Mouse (Mus musculus) macrophage (primary cell): ENCODE measurements around the gene Ccdc34. TPM values are rescaled to one million over a fixed set of nuclear protein-coding genes. Genes with fewer than 3 reads are reported as not detected.

Experiments
- H3K27ac ChIP-seq: fragments of 350-480 bp; formaldehyde crosslinking; 2 replicates; pipeline ENCODE4 v1.9.0; 2021
- H3K36me3 ChIP-seq: fragments of 350-480 bp; formaldehyde crosslinking; 2 replicates; pipeline ENCODE4 v1.9.0; 2021; ENCODE audit errors: inconsistent target
- H3K4me3 ChIP-seq: fragments of 350-480 bp; formaldehyde crosslinking; 2 replicates; pipeline ENCODE4 v1.9.0; 2021; ENCODE audit errors: inconsistent target
- H3K79me2 ChIP-seq: fragments of 350-480 bp; formaldehyde crosslinking; 2 replicates; pipeline ENCODE4 v1.9.0; 2021; ENCODE audit errors: inconsistent target
- WGBS: methylation state at CpG from one replicate; pipeline ENCODE4 v1.1.7; 2026; ENCODE audit warnings: inconsistent platforms; ENCODE audit not compliant: missing documents; 5-methylcytosine and 5-hydroxymethylcytosine counted together
- polyA plus RNA-seq: library from polyadenylated mRNA; stranded (reverse); fragments of 250-400 nt; gene quantifications from 3 replicates; pipeline ENCODE4 v1.2.4, GENCODE M21; 2018; ENCODE audit warnings: inconsistent platforms

Gene Ccdc34
- polyA plus RNA-seq, 1 experiment from 2014 or later, result 9.4 TPM

DNA sequence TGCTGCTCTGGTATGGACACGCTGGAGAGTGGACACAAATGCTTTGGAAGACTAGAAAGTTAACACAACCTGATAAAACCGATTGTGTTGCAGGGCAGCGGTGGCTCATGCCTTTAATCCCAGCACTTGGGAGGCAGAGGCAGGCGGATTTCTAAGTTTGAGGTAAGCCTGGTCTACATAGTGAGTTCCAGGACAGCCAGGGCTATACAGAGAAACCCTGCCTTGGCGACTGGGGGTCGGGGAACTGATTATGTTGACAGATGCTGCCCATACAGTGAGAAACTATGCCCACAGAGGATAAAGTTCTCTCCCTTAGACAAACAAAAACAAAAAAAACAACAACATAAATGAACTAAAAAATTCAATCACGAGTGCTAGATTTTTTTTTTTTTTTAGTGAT lies 530 bp upstream of the Ccdc34 start:
- Histone ChIP-seq H3K4me3 (peak overlapping the region; percentile 94), H3K27ac (no peak overlapping the region)
- 66% methylated on average over 6 of the region's 7 CpGs for WGBS

DNA sequence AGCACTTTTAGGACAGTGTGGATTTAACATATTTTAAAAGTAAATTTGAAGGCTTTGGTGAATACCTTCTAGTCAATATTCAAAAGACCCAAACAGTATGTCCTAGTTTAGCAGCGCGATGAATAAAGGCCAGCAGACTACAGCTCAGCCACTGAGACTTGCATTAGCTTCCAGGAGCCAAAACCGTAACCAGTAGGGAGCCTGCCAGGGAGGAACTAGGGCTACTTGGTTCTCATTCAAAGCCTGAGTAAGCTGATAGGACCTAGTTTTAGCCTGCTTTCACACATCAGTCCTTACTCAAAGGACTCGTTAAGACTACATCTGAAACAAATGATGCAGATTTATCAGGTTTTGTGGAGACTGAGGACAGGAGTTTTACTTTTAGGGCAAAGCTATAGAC lies 2.0 kb downstream of the Ccdc34 start:
- WGBS, result 99% methylated on average over 4 of the region's 4 CpGs
- Histone ChIP-seq H3K4me3 (no peak overlapping the region), H3K36me3 (no peaks in the 10 kb centered on the region), H3K79me2 (peaks cover 7% of the 10 kb centered on the region; the same call in 1 of the 2 replicates), H3K27ac (no peak overlapping the region)

More for the DNA sequence above, 530 bp upstream of the Ccdc34 start:
- Histone ChIP-seq H3K36me3 (no peaks in the 10 kb centered on the region), H3K79me2 (peaks cover 7% of the 10 kb centered on the region; the same call in 1 of the 2 replicates)

DNA sequence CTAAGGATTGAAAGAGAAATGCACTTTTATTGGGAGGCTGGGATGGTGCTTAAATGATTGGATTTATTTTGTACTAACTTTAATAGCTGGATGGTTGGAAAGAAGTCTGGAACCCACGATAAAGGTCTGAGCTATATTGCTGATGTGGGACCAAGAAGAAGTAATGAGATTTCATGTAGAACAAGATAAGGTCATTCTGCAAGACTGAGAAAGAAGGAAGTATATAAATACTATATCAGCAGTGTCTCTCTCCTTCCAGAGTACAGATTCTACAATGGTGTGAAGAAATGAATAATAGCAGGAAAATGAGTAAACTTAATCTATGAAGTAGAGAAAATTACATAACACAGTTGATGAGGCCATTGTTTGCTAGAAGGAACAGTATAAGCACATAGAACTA lies 2.8 kb downstream of the Ccdc34 start:
- WGBS, result 100% methylated on average over 1 of the region's 1 CpGs
- Histone ChIP-seq H3K4me3 (no peak overlapping the region), H3K27ac (no peak overlapping the region), H3K79me2 (peaks cover 7% of the 10 kb centered on the region; the same call in 1 of the 2 replicates), H3K36me3 (no peaks in the 10 kb centered on the region)

DNA sequence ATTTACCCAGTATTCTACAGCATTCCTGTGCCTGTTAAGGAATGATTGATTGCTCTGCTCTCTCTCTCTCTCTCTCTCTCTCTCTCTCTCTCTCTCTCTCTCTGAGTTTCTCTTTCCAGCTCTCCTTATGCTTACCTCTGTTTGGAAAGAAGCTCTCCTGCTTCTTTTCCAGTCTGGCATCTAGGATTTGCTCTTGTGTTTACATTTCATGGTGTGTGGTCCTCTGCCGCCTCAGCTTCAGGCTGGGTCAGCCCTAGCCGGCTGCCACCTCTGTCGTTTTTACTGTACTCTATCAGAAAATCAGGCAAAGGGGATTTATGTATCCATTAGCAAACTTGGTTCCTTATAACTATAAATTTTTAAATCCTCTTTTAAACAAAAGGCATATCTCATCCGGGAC lies 18.6 kb downstream of the Ccdc34 start:
- H3K36me3 ChIP-seq, result no peaks in the 10 kb centered on the region
- no peak overlapping the region for H3K27ac ChIP-seq
- no peak overlapping the region for H3K4me3 ChIP-seq
- WGBS, result 90% methylated on average over 4 of the region's 4 CpGs
- H3K79me2 ChIP-seq, result no peaks in the 10 kb centered on the region

DNA sequence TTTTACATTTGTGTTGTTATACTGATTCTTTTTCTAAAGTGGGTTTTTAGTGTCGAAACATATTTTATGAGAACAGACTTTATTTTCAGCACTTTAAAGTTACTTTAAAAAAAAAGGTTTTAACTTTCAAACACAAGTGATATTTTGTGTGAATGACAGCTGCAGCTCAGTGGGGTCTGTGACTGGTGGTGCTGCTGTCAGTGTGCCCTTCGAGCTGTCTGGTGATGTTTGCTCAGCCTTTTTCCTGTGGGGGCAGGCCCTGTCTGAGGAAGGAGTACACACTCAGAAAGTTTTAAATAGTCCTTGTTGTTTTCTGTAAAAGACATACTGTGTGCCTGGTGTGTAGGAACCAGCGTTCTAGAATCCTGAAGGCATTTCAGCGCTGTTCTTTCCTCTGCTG lies 19.0 kb downstream of the Ccdc34 start:
- Histone ChIP-seq H3K36me3 (no peaks in the 10 kb centered on the region), H3K79me2 (no peaks in the 10 kb centered on the region), H3K4me3 (no peak overlapping the region), H3K27ac (no peak overlapping the region)
- 94% methylated on average over 4 of the region's 4 CpGs for WGBS

DNA sequence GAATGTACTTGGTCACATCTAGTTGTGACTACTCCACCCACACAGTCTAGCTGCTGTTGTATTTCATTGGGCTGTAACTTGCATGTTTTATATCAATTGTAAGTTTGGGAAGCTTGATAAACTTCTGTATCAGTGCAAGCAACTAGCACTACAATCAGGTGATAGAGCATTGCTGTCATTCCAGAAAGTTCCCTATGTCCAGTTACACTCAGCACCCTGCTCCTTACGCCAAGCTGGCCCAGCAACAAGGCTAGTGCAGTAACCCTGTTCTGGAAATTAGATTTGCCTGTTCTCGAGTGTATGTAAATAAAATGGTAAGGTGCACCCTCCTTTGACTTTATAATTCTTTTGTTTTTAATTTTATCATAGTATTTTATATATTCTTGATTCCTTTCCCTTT lies 19.6 kb downstream of the Ccdc34 start:
- Histone ChIP-seq H3K79me2 (no peaks in the 10 kb centered on the region), H3K27ac (no peak overlapping the region), H3K4me3 (no peak overlapping the region), H3K36me3 (no peaks in the 10 kb centered on the region)
- 94% methylated on average over 2 of the region's 2 CpGs for WGBS

DNA sequence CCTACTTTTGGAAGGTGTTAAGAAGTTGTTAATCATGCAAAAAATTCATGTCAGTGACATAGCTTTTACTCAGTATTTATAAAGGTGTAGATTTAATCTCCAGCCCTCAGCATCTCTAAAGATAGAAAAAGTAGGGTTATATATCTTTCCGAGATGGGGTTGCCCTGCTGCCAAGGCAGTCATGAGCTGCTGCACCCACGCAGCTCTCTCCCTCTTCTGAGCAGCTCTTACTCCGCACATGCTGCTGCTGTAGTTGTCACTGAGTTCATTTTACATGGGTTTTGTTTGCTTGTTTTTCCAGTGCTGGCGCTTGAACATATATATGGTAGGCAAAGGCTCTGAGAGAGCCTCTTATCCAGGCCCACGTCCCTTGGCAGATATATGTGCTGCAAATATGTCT lies 20.7 kb downstream of the Ccdc34 start:
- Histone ChIP-seq H3K27ac (no peak overlapping the region), H3K79me2 (no peaks in the 10 kb centered on the region), H3K4me3 (no peak overlapping the region), H3K36me3 (no peaks in the 10 kb centered on the region)
- WGBS, result 95% methylated on average over 5 of the region's 5 CpGs

DNA sequence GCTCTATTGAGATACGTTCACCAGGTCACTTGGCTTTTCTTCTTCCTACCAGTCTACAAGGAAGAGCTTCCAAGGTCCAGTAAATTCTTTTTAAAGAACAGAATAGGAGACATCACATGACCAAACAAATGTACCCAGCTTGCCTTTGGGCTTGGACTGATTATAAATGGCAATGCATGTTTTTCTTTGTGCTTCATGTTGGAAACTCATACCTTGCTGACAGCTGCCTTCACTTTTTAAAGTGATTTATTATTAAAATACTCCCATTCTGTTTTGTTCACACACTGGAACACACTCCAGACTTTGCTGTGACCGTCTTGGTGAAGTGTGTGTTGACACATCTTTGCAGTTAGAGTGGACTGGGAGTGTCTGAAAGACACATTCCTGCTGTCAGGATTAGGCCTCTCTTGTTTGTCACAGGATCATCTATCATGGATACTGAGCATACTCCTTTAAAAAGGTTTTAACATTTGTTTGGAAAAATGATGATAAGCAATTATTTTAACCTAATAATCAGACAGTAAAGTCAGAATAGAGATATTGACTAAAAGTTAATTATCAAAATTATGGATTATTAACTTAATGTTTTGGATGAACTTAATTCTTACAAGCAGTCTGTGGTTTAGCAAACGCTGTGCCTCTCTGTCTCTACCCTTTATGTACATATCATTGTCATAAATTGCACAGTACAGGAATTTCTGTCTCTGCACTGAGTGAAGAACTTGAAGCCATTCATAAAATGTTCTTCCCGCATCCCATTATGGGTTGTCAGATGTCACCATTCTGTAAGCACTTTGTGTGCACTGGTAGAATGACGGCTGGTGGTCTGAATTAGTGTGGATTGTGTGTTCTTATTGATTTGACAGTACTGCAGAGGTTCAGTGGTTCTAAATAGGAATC lies 25.5 kb downstream of the Ccdc34 start:
- Histone ChIP-seq H3K4me3 (no peak overlapping the region), H3K27ac (no peak overlapping the region), H3K79me2 (no peaks in the 10 kb centered on the region), H3K36me3 (no peaks in the 10 kb centered on the region)
- WGBS, result 98% methylated on average over 5 of the region's 5 CpGs

DNA sequence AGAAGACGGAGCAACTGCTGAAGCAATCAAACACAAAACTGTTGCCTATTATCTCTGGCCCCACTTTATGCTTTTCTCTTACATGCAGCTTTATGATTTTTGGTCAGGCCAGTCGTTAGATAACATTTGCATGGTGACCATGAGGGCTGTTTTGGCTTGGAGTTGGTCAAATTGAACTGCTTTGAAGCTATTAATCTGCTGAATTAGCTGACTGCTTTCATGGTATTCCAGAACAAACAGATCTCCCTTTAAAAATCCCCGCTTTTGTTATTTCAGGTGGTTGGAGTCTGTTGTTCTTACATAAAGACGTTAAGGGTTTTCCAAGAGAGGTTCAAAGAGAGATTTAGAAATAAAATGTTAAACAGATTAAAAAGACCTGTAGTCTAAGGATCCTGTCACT lies 40.8 kb downstream of the Ccdc34 start:
- no peak overlapping the region for H3K27ac ChIP-seq
- WGBS, result 90% methylated on average over 4 of the region's 4 CpGs
- no peaks in the 10 kb centered on the region for H3K79me2 ChIP-seq
- no peaks in the 10 kb centered on the region for H3K36me3 ChIP-seq
- no peak overlapping the region for H3K4me3 ChIP-seq

DNA sequence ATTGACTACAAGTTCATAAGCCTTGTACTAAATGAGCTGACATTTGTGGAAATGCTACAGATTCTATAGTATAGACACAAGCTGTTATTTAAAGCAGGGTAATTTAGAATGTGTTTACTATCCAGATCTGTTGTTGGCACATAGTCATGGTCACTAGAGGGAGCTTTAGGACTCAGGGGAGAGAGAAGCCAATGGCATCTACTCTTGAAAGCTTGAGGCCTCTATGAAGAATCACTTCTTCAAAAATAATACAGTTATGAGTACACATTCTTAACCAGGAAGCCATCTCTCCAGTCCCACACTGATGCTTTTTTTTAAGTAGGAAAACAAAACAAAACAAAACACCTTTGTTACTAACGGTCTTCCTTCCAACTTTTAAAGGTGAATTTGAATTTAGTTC lies 45.5 kb downstream of the Ccdc34 start:
- Histone ChIP-seq H3K36me3 (no peaks in the 10 kb centered on the region), H3K27ac (no peak overlapping the region), H3K79me2 (no peaks in the 10 kb centered on the region), H3K4me3 (no peak overlapping the region)
- 86% methylated on average over 1 of the region's 1 CpGs for WGBS

DNA sequence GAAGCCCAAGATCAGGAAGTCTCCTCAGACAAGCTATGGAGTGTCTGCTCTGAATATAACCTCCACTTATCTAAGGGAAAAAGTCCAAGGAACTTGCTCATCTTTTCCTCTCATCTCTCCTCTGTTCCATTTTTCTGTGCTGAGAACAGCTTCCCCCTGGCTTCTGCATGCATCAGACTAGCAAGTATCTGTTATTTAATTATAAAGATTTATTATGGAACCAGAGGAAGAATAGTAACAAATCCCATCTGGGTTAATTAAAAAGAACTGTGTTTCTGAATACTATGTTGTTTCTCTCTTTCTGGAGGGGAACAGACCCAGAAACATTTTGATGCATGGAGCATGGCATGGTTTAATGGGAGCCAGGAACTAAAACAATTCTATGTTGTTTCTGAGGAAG lies 51.3 kb downstream of the Ccdc34 start:
- Histone ChIP-seq H3K27ac (no peak overlapping the region), H3K79me2 (no peaks in the 10 kb centered on the region), H3K36me3 (no peaks in the 10 kb centered on the region), H3K4me3 (no peak overlapping the region)

DNA sequence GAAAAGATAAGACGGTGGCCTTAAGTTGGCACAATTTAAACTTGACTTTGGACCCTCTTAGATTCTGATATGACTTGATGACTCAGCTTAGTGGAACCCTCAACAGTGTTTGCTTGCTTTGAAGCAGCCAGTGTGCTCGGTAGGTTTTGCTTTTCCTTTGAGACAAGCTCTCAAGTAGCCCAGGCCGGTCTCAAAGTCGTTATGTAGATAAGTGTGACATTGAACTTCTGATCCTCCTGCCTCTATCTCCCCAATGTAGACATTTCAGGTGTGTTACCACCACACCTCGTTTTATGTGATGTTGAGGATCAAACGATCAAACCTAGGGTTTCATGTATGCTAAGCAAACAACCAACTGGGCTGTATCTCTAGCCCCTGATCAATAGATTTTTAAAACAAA lies 55.4 kb downstream of the Ccdc34 start:
- Histone ChIP-seq H3K4me3 (no peak overlapping the region), H3K27ac (no peak overlapping the region), H3K79me2 (no peaks in the 10 kb centered on the region), H3K36me3 (no peaks in the 10 kb centered on the region)
- 87% methylated on average over 6 of the region's 6 CpGs for WGBS

DNA sequence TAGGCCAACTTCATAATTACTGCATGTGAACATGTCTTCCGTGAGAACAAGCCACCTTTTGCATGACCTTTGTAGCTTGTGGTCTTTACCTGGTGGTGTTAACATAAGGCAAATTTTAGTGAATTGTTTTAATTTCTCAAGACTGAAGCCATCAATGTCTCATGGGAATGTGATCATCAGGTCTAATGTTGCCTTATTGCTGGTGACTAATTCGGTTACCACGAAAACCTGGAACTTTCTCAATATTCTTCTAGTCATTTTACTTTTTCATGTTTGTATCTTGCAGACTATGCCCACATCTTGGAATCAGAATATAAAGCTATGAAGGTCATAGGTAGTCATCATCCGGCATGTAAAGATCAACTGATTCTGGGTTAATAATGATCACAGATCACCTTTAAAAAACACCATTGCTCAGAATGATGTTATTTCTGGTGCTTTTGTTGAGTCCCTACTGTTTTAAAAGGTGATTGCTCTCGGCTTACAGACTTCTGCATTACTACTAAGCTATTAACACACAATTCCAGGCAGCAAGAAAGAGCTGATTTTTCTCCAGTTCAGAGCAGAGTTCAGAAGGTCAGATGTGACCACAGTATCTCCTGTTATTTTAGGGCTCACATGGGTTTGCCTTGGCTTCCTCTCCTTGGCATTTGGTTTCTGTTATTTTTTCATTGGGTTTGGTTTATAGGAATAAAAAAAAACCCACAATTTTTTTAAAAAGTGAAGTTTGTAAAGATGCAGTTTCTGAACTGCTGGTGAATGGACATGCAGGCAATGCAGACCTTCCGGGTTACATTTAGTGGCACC lies 57.2 kb downstream of the Ccdc34 start:
- H3K4me3 ChIP-seq, result no peak overlapping the region
- no peaks in the 10 kb centered on the region for H3K36me3 ChIP-seq
- 97% methylated on average over 6 of the region's 6 CpGs for WGBS
- H3K27ac ChIP-seq, result no peak overlapping the region
- H3K79me2 ChIP-seq, result no peaks in the 10 kb centered on the region

DNA sequence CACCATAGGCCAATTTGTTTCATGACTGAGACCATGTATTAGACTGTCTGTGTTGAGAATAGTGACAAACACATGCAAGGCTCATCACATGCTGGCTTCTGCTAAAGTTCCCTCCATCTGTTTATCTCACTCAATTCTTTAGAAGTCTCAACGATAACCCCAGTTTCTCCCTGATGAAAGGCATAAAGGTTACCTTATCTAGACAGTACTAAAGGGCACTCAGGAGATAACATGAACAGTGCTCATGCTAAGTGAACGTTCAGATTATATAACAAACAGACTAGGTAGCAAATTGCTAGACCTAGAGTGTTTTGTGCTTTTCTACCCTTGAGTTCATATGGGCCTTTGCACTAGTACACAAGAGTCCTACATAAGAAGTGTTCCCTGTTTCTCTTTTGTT lies 59.6 kb downstream of the Ccdc34 start:
- Histone ChIP-seq H3K27ac (no peak overlapping the region), H3K4me3 (no peak overlapping the region)
- WGBS, result 79% methylated on average over 2 of the region's 2 CpGs

DNA sequence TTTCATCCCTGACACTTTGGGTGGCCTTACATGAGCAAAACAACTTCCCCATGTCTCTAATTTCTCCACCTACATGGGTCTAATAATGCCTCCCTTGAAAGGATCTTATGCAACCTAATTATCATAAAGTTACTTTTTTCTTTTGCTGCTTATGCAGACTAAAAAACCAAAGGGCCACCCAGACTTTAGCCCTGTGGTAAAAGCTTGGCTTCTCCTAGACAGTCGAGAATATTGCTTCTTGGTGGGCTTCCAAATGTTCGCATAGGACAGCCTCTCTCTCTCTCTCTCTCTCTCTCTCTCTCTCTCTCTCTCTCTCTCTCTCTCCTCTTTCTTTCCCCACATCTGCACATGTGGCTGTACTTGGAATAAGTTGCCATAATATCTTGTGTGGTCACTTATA lies 60.0 kb downstream of the Ccdc34 start:
- H3K27ac ChIP-seq, result no peak overlapping the region
- 61% methylated on average over 2 of the region's 2 CpGs for WGBS
- no peaks in the 10 kb centered on the region for H3K36me3 ChIP-seq
- no peak overlapping the region for H3K4me3 ChIP-seq
- no peaks in the 10 kb centered on the region for H3K79me2 ChIP-seq

More for the DNA sequence above, 59.6 kb downstream of the Ccdc34 start:
- Histone ChIP-seq H3K36me3 (no peaks in the 10 kb centered on the region), H3K79me2 (no peaks in the 10 kb centered on the region)
